Mouse (Mus musculus) erythroblast, embryonic 14.5 days (primary cell): Measurements from ENCODE around the gene Cd3g.

Source experiments
- GATA1 ChIP-seq: IDR thresholded peaks from 2 replicates; pipeline ENCODE4 v1.6.1; 2012; ENCODE audit warnings: low read length, inconsistent platforms, mixed read lengths
- TAL1 ChIP-seq: IDR thresholded peaks from 3 replicates; pipeline ENCODE4 v1.6.1; 2012; ENCODE audit warnings: low read length, inconsistent platforms, mixed read lengths

GRCm38 (mm10) chr9:44983001-44983400, 2.8 kb upstream of the Cd3g start:
- TF ChIP-seq GATA1, result no peak
- TF ChIP-seq TAL1, result no peak
